Mouse (Mus musculus): ENCODE results near the gene Olfr680-ps1. TPM values are rescaled to one million over a fixed set of nuclear protein-coding genes. Genes with fewer than 3 reads are reported as not detected.

The Olfr680-ps1 gene
- not detected for polyA plus RNA-seq (2017; shearing (Covaris generic))

DNA sequence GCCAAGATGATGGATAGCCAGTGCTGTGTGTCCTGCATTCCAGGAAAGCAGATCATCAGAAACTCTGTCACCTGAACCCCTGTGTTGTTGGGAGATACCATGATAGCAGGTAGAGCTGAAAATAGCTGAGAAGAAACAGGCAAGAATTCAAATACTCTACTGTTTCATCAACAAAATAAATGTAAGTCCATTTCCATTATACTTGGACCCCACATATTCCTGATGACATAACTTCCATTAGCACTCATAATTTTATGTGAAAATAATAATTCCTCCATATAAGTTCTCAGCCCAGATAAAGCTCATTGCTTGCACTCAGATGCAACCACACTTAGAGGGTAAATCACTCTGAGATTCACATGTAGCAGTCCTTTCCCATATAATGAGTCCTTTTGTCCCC, at the start of gene Olfr680-ps1:
Gene Olfr680-ps1 (minus strand): TSS at position 101 of the 400 bp plus-strand sequence.

DNA sequence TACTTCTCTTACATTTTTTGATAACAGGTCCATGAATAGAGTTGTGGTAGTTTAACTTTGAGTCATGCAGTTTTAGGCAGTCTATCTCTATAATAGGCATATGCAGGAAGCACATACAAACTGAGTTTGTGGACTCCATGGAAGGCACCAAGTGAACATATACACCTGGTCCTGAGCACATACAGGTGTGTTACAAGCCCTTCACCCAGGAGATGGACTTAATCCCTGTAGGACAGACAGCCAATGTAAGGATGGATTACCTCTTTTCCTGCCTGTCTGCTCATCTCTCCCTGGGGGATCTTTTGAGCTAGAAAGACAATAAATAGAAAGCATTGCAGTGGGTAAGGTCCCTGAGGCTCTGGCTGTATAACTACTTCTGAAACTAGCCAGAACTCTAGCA, 23.9 kb upstream of the Olfr680-ps1 start, which contains the start of gene Olfr681:
Gene Olfr681 (plus strand): TSS at position 301 of the 400 bp plus-strand sequence.

GRCm38 (mm10) chr7:105080905-105081304, 11.7 kb downstream of the Olfr680-ps1 start, which contains the start of gene Olfr679:
Gene Olfr679 (plus strand): TSS chr7:105081205.

DNA sequence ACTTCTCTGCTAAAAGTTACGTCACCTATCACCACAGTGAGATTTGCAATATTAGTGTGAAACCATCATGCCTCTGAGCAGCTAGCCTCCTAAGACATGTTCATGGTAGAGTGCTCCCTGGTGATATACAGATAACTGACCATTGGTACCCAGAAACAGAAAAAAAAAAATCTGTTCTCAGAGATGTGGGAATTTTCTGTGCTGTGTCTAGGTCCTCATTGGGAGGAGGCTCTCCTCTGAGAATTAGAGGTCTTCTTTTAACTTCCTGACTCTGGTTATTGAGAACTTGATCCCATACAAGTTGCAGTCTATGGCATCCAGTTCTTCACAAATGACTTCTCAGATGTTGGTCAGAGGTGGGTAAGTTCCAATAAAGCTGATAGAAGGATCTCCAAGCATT, 28.4 kb downstream of the Olfr680-ps1 start, which contains the start of gene Olfr678:
Gene Olfr678 (plus strand): TSS at position 301 of the 400 bp plus-strand sequence.

Other genes with a start within 250 kb of the Olfr680-ps1 start
- gene Usp17la, start 235.8 kb downstream of the Olfr680-ps1 start, polyA plus RNA-seq (2017; shearing (Covaris generic)) = not detected
- not detected for gene Olfr665, start 214.8 kb downstream of the Olfr680-ps1 start, polyA plus RNA-seq (2017; shearing (Covaris generic))
- not detected for gene Olfr666, start 196.9 kb downstream of the Olfr680-ps1 start, polyA plus RNA-seq (2017; shearing (Covaris generic))
- gene Olfr667, start 171.3 kb downstream of the Olfr680-ps1 start, polyA plus RNA-seq (2017; shearing (Covaris generic)) = not detected
- not detected for gene Olfr668, start 164.8 kb downstream of the Olfr680-ps1 start, polyA plus RNA-seq (2017; shearing (Covaris generic))
- not detected for gene Olfr669, start 158.6 kb downstream of the Olfr680-ps1 start, polyA plus RNA-seq (2017; shearing (Covaris generic))
- gene Olfr670, start 130.2 kb downstream of the Olfr680-ps1 start, polyA plus RNA-seq (2017; shearing (Covaris generic)) = not detected
- gene Olfr671, start 113.7 kb downstream of the Olfr680-ps1 start, polyA plus RNA-seq (2017; shearing (Covaris generic)) = not detected
- gene Olfr672, start 90.8 kb downstream of the Olfr680-ps1 start, polyA plus RNA-seq (2017; shearing (Covaris generic)) = not detected
- gene Olfr675, start 64.4 kb downstream of the Olfr680-ps1 start, polyA plus RNA-seq (2017; shearing (Covaris generic)) = not detected
- not detected for gene Olfr676, start 60.1 kb downstream of the Olfr680-ps1 start, polyA plus RNA-seq (2017; shearing (Covaris generic))
- gene Olfr677, start 41.4 kb downstream of the Olfr680-ps1 start, polyA plus RNA-seq (2017; shearing (Covaris generic)) = not detected
- not detected for gene Olfr678, start 28.3 kb downstream of the Olfr680-ps1 start, polyA plus RNA-seq (2017; shearing (Covaris generic))
- gene Olfr679, start 11.6 kb downstream of the Olfr680-ps1 start, polyA plus RNA-seq (2017; shearing (Covaris generic)) = not detected
- not detected for gene Olfr681, start 24.0 kb upstream of the Olfr680-ps1 start, polyA plus RNA-seq (2017; shearing (Covaris generic))
- gene Olfr683, start 54.2 kb upstream of the Olfr680-ps1 start, polyA plus RNA-seq (2017; shearing (Covaris generic)) = not detected
- not detected for gene Olfr684, start 70.8 kb upstream of the Olfr680-ps1 start, polyA plus RNA-seq (2017; shearing (Covaris generic))
- gene Olfr685, start 93.2 kb upstream of the Olfr680-ps1 start, polyA plus RNA-seq (2017; shearing (Covaris generic)) = not detected
- not detected for gene Olfr686, start 114.7 kb upstream of the Olfr680-ps1 start, polyA plus RNA-seq (2017; shearing (Covaris generic))
- not detected for gene Olfr688, start 195.3 kb upstream of the Olfr680-ps1 start, polyA plus RNA-seq (2017; shearing (Covaris generic))
- not detected for gene Olfr689, start 218.3 kb upstream of the Olfr680-ps1 start, polyA plus RNA-seq (2017; shearing (Covaris generic))
- gene Olfr690, start 241.3 kb upstream of the Olfr680-ps1 start, polyA plus RNA-seq (2017; shearing (Covaris generic)) = not detected
- gene Olfr691, start 249.5 kb upstream of the Olfr680-ps1 start, polyA plus RNA-seq (2017; shearing (Covaris generic)) = not detected